Mouse (Mus musculus) right cerebral cortex, postnatal 14 days (tissue): ENCODE data around the gene Draxin.
A peak's percentile ranks its signal among the peaks of the same experiment; 100 is the strongest.
"Not testable (repeated sequence)": the region's sequence is repeated elsewhere in the genome, so short reads cannot be mapped to it uniquely, and the experiment has no call there.

Source experiments
- DNase-seq: peaks from one replicate; pipeline ENCODE4 v3.0.0; 2022

Draxin gene

DNA sequence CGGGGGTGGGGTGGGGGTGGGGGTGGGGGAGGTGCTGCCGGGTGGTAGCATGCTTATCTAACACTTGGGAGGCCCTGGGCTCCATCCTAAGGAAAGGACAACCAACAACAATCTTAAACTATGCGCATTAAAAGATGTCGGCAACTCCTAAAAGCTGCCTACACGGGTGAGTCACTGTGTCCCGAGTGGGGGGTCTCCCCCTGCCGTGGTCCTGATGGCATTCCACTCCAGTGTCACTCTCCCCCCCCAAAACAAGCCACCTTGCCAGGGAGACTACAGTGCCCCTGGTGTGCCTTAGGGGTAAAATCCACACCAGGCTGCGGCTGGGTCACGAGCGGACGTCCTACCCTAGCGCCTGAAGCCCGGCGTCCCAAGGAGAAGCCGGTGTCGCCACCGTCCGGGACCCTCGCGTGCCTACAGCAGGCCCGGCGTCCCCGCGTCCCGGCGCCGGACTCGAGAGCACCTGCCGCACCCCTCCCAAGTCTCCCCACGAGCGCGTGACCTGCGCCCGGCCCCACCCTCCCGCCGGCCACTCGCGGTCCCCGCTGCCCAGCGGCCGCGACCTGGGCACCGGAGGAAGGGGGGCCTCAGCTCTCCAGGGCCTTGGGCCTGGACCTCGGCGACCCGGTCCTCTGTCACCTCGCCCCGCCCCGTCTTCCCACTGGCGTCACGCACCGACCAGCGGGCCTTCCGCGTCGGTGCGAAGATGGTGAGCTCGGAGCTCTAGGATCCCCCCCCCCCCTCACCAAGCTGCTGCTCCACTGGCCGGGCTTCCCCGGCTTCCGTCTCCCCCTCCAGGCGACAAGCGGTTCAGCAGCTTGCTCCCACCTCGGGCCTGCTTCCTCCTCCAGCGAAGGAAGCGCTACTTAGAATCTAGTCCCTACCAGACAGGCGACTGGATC is 21.0 kb upstream of the Draxin start, which contains the start of gene Fbxo6:
Fbxo6 (minus strand) TSS at position 874 of the 902 bp plus-strand sequence.
- peak; percentile 84 for DNase-seq

DNA sequence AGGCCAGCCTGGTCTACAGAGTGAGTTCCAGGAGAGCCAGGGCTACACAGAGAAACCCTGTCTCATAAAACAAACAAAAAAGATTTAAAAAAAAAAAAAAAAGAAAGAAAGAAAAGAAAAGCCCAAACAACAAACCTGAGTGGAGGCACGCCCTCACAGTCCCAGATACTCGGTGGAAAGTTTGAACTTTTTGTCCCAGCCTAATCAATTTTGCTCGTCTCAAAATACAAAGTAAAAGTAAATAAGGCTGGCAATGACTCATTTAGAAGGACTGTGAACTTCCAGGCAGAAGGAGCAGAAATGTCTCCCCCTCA is 20.4 kb upstream of the Draxin start:
- no peak for DNase-seq

DNA sequence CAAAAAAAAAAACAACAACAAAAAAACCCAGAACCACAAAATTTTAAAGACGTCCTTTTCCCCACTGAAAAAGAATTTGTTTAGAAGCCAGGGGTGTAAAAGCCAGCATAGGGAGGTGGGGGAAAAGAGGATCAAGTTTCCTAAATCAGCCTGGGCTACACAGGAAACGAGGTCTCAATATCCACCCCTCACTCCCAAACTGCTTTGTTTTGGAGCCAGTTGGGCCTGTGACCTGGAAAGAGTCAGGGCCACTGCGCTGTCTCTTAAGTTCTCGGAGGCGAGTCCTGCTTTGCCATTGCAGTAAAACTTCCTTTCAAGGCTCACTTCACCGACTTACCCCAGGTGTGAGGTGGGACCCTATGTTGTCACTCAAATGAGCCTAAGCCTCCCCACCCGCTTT is 19.7 kb upstream of the Draxin start:
- DNase-seq: no peak

DNA sequence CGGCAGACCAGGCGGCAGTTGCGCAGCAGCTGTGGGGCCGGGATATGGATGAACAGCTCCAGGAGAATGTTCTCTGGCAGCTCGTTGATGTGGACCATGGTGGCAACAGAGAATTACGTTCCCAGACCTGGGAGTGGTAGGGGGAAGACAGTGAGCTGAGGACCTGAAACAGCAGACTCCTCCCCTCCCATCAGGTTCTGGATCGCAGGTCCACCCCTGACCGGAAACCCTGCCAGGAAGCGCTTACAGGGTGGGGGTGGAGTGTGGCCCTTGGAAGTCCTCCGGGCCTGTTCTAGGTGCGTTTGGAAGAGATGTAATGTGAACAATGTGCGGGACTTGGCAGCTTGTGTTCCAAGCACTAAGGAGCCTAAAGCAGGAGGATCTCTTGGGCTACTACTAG is 19.0 kb upstream of the Draxin start:
- DNase-seq: no peak

DNA sequence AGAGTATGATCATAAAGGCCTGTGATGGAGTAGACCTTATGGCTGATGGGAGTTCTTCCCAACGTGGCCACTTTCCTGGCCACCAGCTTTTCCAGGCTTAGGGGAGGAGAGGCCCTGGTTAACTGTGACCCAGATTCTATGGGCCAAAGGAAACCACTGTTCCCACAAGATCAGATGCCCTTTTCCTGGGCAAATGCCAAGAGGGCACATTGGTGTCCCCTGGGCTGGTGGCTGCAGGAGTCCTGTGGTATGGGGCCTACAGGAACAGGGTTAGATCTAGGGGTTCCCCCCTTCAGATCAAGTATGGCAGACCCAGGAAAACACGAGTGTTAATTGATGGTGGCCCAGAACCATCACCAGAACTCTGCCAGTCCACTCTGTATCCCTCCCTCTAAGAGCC is 17.2 kb upstream of the Draxin start:
- no peak for DNase-seq

DNA sequence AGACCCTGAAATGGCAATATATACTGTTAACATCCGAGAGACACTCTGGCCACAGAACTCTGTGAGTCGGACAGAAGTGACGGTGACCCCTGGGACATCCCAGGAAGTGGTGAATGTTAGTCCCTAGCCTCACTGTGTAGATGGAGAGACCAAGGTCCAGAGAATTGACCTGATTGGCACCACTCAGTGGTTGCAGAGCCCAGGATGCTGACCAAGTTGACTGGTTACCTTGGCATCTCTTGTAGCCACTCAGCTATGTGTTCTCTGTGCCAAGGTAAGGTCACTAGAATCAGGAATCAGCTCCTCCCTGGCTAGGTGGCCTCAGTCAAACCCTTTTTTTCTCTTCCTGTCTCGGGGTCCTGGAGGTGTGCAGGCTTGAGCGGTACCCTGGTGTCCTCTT is 13.2 kb upstream of the Draxin start:
- no peak for DNase-seq

DNA sequence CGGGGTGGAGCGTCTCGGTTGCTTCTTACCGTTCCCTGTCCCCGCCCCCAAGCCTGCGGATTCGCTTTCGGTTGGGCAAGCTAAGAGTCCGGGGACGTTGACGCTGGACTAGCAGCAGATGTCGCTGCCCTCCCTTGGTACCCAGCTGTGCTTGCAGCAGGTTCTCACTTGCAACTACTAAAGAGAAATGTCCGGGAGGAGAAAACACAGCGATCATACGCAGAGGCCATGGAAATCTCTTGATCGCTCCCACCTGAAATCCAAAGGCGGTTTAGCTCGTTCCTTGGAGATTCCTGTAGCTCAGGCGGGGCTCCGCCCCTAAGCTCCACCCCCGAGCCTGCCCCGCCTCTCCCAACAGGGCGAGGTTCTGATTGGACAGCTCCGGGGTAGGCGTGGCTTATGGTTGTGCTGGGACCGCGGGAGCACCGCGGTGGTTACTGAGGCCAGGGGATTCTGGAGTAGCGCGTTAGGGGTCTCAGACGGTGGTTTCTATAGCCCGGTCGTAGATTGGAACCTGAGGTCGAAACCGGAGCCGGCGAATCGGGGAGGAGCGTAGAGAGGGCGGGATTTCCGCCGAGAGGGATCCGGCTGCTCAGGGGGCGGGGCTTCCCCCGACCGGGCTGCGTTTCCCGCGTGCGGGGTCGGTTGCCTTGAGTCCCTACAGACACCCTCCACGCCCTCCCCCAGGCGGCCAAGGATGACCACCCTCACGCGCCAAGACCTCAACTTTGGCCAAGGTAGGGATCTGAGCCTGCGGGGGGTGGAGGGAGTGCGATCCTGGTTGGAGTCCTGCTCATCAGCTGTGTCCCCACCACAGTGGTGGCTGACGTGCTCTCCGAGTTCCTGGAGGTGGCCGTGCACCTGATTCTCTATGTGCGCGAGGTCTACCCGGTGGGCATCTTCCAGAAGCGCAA is 9.9 kb upstream of the Draxin start:
- peak; percentile 87 for DNase-seq

DNA sequence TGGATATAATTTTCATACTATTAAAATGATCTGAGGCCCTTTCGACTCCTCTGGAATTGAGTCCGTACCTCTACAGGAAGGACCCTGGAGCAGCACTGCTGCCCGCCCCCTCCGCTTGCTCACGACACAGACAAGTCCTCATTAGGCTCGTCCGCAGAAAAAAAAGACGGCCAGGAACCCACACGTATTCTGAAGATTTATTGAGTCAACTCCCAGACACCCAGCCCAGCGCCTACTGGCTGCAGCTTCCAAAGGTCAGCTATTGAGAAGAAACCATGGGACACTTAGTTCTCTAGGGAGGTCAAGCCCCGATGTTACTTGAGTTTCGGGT is 9.2 kb upstream of the Draxin start:
- DNase-seq: no peak

DNA sequence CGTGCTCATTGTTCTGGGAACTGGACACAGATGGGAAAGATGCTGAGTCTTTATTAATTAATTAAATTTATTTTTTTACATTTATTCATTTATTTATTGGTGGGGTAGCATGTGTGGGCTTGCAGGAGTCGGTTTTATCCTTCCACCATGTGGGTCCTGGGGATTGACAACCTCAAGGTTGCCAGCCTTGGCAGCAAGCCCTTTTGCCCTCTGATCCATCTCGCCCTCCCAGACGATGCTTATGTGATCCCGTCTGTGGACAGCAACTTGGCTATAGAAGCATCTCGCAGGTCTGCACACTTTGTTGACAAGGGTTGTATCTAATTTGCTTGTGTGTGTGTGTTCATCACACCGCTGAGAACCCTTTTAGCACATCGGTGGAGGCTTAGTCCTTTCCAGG is 7.0 kb upstream of the Draxin start:
- no peak for DNase-seq

DNA sequence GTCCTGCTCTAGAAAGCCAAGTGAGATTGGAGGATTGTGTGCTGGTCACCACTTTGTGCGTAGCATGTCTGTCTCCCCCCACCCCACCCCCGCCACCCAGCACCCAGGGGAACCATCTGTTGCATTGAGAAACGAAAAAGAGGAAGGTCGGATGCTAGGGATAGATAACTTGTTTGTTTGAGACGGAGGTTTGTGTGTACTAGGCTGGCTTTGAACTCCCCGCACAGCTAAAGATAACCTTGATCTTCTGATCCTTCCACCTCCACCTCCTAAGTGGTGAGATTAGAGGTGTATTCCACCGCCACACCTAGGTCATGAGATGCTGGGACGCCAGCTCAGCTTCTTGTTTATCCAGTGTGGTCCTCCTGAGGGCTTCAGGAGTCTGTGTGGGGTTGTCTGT is 4.5 kb upstream of the Draxin start:
- no peak for DNase-seq

DNA sequence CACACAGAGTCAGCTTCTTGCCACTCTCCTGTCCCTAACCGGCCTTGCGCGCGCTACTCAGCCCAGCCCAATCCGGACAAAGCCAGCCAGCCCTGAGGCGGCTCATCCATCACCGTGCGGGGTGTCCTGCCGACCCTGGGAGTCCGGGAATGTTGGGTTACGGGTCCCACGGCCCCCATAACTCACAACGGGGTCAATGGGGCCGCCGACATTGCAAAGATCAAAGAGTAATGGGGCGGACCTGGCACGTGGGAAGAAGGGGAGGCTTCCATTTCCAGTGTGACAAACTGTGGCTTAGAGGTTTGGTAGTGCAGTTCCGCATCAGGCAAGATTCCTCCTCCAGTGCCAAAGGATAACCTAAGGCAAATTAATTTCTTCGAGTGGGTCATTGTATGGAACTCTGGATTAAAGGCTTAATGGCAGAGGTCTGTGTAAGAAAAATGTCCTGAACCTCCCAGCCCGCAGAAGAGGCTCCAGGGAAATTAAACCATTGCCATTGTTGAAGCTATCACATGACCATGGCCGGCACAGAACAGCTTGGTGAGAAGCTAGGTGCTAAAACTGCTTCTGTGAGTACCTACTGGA is 1.1 kb upstream of the Draxin start:
- no peak for DNase-seq

DNA sequence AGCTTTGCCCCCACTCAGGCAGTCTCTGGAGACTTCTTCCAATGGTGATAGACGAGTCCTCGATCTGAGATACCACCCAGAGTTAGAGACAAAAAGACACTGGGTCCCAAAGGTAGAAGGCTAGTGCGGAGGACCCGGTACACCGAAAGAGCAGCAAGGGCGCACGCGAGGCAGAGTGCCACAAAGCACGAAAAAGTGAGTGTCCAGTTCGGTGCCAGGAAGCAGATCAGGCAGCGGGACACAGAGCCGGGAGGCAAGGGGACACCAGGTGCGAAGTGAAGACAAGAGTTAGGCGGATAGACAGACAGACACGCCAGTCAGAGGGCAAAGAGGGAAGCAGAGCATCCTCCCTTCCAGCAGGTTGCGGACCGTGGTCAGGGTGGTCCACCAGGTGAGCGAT is 365 bp downstream of the Draxin start, which contains the start of gene Mad2l2:
Mad2l2 (plus strand) TSS at position 252 of the 400 bp plus-strand sequence.
- DNase-seq: no peak

DNA sequence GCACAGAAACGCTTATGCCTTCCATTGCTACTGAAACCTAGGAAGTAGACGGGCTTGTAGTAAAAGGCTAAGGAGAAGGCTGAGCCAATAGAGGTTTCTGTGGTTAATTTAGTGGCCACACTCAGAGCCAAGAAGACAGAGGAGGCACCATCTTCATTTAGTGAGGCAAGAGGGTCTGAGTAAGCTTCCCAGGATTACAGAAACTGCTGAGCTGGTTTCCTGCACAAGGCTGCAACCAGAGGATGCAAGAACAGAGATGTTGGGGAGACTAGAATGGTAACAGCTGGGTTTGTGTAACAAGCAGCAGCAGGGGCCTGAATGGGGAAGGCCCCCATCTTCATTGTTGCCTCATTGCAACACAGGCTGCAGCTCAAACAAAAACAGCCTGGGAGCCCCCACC is 1.8 kb downstream of the Draxin start:
- DNase-seq: no peak

DNA sequence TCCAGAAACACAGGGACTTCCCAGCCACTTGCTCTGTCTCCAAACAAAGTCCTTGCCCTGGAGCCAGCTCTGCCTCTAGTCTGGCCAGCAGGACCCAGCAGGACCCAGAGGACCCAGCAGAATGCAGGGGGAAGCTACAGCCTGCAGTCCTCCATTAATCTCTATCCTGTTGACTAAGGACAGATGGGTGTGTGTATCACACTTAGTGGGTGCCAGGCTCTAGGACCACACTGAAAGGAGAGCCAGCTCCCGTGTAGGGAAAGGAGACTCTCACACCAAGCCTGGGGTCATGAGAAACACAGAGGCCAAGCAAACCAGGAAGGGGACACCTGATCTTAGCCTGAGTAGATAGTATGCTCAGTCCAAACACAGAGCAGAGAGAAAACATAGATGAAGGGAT is 2.3 kb downstream of the Draxin start:
- no peak for DNase-seq

DNA sequence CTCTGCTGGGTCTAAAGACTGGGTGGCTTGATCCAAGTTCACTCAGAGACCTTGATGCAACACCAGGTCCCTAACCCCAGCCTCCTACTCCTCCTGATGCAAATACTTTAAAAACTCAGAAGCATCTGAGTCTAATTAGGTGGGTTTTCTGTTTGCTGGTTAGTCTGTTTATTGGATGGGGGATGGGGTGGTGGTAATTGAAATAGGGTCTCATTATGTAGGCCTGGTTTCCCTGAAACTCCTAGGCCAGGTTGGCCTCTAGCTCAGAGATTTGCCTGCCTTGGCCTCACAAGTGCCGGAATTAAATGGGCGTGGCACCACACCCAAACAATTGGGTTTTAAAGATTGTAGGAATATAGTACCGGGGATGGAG is 7.8 kb downstream of the Draxin start:
- no peak for DNase-seq

DNA sequence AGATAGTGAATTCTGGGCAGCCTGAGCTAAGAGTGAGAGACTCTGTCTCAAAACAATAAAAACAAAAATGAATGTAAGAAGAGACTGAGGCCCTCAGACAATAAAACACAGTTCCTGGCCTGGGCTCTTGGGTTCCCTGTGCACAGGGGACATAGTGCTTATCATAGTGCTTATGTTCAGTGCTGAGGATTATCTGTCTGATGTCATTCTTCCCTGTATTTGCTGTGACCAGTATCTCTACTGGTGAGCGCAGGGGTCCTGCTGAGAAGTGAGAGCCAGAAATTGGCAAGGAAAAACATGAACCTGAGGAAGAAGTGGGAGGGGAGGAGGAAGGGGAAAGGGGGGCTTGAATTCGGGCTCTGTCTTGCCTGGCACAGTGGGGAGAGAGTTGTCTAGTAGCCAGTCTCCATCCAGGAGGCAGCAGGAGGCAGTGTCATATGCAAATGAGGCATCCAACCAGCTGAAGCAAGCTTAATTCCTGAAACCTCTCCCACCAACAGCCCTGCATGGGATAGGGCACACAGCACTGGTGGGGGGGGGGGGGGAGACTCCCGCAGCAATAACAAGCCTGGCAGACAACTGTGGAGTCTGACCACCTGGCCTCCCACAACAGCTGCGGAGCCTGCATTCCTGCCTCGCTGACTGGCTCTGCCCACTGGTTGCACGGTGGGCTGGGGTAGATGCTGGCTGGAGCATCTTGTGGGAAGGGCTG is 8.4 kb downstream of the Draxin start:
- DNase-seq: no peak

DNA sequence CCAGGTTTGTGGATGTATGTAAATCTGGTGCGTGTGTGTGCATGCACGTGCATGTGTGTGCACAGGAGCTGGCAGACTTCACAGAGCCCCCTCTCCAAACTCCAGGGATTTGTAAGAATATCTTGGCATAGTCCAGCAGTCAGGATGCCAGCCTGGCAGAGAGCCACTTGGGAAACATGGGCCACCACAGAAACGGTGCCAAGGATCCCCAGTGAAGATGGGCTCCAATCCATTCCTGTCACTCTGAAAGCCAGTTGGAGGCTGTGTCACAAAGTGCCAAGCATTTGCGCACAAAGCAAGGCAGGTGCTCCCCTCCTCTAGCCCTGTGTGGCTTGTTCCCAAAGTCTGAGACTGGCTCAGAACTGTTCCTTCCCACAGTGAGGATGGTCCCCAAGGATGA is 9.1 kb downstream of the Draxin start:
- DNase-seq: peak; percentile 74

DNA sequence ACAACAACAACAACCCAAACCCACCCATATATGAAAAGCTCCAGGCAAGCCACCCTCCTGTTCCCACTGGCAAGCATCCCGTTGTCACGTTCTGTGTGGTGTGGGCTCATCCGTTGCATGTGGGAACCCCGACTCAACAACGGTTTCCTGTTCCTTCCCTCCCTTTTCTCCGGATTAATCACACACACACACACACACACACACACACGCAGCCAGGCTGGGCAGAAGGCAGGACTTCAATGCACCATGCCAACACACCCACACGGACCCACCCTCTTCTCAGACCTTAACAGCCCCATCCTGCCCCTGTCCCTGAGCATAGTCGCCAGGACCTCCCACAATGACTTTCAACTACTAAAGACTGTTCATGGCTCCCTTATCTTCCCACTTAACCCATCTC is 9.9 kb downstream of the Draxin start:
- DNase-seq: no peak

DNA sequence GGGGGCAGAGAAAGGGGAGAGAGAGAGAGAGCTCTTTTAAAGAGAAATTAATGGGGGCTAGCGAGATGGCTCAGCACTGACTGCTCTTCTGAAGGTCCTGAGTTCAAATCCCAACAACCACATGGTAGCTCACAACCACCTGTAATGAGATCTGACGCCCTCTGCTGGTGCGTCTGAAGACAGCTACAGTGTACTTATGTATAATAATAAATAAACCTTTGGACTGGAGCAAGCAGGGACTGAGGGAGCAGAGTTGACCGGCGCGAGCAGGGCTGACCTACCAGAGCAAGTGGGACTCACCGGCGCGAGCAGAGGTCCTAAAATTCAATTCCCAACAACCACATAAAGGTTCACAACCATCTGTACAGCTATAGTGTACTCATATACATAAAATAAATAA is 10.9 kb downstream of the Draxin start:
- DNase-seq: not testable (repeated sequence)

DNA sequence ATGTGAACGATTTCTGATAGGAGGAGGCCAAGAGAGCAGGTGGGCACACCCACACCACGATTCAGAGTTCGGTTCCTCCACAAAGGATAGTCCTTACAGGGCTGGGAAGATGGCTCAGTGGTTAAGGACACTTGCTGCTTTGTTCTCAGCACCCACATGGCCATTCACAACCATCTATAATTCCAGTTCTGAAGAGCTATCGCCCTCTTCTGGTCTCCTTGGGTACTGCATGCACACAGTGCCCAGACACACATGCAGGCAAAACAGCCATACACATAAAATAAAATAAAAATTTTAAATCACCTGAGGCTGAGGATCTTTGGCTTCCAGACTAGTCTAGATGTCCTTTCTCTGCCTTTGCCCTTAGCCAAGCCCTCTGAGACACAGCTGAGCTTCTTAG is 13.1 kb downstream of the Draxin start:
- no peak for DNase-seq

DNA sequence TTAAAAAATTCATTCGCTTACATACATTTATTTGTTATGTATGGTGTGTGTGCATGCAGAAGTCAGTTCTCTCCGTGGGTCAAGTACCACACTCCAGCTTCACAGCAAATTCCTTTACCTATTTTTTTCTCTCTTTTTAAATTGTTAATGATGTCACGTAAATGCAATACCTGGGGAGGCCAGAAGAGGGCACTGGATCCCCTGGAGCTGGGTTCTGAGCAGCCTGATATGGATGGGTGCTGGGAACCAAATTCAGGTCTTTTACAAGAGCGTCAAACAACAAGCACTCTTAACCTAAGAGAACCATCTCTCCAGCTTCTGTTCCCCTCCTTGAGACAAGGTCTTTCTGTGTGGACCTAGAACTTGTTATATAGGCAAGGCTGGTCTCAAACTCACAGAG is 13.8 kb downstream of the Draxin start:
- DNase-seq: no peak

DNA sequence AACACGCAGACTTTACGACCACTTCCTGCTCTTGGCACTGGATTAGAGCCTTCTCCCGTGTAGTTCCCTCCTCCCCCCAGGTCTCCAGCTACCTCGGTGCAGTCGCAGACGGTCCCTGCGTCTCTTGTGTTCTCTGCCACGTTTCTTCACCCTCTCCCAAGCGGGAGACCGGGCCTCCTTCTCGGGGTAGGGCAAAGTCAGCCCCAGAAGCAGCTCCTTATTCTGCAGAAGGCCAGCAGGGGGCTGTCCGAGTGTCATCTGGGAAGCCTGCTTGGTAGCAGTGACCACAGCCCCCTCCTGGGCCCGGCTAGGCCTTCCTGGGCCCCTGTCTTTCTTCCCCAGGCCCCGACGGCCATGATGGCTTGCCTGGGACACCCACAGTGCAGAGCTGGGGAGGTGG is 15.0 kb downstream of the Draxin start:
- DNase-seq: peak; percentile 39

DNA sequence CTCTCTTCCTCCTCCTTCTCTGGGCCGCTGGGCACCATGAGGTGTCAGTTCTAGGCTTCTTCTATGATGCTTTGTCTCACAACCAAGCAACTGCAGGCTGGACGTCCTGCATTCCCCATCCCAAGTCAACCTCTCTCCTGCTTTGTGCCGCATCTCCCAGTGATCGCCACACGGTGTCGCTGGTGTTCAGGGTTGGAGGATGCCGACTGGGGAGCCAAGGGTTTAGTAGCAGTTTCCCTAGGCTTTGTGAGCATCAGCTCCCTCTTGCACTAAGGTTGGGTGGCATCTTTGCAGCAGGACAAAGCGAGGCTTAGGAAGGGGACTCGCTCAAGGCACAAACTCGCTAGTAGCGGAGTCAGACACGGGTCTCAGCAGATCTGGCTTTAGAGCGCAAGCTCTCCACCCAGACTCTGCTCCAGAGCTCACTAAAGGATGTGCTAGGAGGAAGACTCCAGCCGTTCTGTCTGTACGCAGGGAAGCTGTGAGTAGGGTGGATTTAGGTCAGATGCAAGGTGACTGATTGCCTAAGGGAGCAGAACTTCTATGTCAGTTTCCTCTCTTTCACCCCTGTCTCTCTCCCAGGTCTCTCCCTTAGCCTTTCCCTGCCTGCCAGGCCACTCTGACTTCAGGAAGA is 15.6 kb downstream of the Draxin start:
- DNase-seq: peak; percentile 83
